Mouse (Mus musculus): ENCODE results near the gene Adamts6. TPM values are rescaled to one million over a fixed set of nuclear protein-coding genes. Genes with fewer than 3 reads are reported as not detected.

The Adamts6 gene
- total RNA-seq, 4 experiments from 2014 or later = 3.8 to 4.9 (median 4.2) TPM

- no peak for DNase-seq (ENCODE audit: low spot score in 2 of 2)
Observed at GRCm38 (mm10) chr13:104460287-104460686, 172.7 kb downstream of the Adamts6 start.

DNA sequence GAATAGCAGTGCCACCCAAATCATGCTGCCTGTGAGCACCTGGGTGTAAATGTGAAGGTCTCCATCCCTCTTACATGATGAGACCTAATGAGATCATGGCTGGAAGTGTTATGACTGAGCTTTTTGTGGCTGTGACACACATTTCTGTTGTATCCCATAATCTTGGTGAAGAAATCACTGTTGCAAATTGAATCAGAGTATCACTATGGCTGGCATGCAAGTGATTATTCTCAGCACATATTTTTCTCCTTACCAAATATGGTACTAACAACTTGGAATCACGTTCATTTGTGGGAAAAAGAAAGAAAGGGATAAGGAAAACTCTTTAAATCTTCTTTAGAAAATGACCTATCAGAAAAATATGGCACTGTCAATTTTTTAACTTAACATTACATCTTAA, 180.4 kb downstream of the Adamts6 start:
- DNase-seq (ENCODE audit: low spot score in 2 of 2) = no peak

GRCm38 (mm10) chr13:104476285-104476956, 188.8 kb downstream of the Adamts6 start:
- DNase-seq (ENCODE audit: low spot score in 2 of 2) = no peak

- DNase-seq (ENCODE audit: low spot score in 2 of 2) = no peak
Observed at GRCm38 (mm10) chr13:104482426-104483089, 194.9 kb downstream of the Adamts6 start.

GRCm38 (mm10) chr13:104483111-104483722, 195.6 kb downstream of the Adamts6 start:
- no peak for DNase-seq (ENCODE audit: low spot score in 2 of 2)

- no peak for DNase-seq (ENCODE audit: low spot score in 2 of 2)
Observed at GRCm38 (mm10) chr13:104491046-104491811, 203.6 kb downstream of the Adamts6 start.

- DNase-seq (ENCODE audit: low spot score in 2 of 2) = no peak
Observed at GRCm38 (mm10) chr13:104493466-104493993, 205.9 kb downstream of the Adamts6 start.

DNA sequence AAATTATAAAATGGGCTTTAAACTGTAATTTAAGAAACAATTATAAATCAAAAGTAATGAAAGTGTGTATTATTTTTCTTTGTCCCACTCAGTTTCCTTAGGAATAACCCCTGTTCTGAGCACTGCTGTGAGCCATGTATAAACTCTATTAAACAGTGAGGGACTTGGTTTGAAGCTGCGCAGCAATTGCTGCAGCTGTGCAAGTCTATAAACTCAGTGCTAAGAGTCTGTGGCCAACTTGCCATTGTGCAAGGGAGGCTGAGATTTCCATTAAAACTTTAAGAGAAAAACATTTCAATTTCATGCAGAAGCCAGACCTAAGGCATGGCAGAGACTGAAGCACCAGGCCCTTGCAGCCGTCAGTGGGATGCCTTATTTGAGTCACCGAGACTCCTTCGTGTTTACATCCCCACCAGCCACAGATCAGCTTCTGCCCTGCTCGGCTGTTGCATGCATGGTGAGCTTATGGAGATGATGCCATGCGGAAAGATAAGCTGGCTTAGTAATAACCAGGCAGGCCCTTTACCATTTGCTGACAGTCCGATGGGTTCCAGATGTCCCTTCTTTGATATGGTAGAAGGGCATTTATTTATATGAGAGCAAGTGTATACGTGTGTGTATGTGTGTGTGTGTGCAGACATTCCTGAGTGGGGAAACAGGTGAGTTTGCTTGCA, 206.7 kb downstream of the Adamts6 start:
- DNase-seq (ENCODE audit: low spot score in 2 of 2) = no peak

DNA sequence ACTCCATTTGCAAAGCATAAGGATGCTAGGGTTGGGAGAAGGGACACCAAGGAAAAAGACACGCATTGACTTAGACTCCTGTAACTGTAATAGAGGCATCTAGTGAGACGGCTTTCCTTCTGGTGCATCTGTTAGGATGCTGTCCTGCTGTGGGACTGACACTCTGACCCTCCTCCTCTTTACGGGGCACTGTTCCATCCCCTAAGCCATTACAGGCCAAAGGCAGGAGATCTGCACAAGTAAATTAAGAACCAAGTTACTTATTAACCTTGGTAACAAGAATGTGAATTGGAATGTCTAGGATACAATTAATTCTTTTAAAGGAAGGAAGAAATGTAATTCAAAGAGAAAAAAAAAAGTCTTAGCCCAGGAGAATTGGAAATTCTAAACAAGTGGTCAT, 210.0 kb downstream of the Adamts6 start:
- DNase-seq (ENCODE audit: low spot score in 2 of 2) = no peak

DNA sequence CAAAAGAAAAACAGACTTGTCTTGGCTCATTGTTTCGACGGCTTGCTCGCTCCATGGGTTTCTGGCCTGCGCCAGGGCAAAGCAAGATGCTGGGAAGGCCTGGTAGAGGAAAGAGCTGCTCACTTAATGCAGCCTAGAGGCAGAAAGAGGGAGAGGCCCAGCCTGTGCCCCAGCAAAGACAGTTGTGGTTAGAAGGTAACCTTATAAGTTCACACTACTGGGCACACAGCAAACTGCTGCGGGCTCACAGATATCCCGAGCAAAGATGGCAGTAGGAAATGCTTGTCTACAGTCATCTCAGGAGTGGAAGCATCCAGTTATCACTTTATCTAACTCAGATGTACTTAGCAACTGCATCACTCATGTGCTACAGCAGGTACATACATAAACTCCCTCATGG, 211.0 kb downstream of the Adamts6 start:
- no peak for DNase-seq (ENCODE audit: low spot score in 2 of 2)

GRCm38 (mm10) chr13:104499116-104500040, 211.7 kb downstream of the Adamts6 start:
- no peak for DNase-seq (ENCODE audit: low spot score in 2 of 2)

GRCm38 (mm10) chr13:104502406-104502805, 214.8 kb downstream of the Adamts6 start:
- no peak for DNase-seq (ENCODE audit: low spot score in 2 of 2)

- DNase-seq (ENCODE audit: low spot score in 2 of 2) = no peak
Observed at GRCm38 (mm10) chr13:104504043-104504442, 216.4 kb downstream of the Adamts6 start.

- no peak for DNase-seq (ENCODE audit: low spot score in 2 of 2)
Observed at GRCm38 (mm10) chr13:104506165-104506875, 218.7 kb downstream of the Adamts6 start.

- no peak for DNase-seq (ENCODE audit: low spot score in 2 of 2)
Observed at GRCm38 (mm10) chr13:104507671-104508070, 220.0 kb downstream of the Adamts6 start.

DNA sequence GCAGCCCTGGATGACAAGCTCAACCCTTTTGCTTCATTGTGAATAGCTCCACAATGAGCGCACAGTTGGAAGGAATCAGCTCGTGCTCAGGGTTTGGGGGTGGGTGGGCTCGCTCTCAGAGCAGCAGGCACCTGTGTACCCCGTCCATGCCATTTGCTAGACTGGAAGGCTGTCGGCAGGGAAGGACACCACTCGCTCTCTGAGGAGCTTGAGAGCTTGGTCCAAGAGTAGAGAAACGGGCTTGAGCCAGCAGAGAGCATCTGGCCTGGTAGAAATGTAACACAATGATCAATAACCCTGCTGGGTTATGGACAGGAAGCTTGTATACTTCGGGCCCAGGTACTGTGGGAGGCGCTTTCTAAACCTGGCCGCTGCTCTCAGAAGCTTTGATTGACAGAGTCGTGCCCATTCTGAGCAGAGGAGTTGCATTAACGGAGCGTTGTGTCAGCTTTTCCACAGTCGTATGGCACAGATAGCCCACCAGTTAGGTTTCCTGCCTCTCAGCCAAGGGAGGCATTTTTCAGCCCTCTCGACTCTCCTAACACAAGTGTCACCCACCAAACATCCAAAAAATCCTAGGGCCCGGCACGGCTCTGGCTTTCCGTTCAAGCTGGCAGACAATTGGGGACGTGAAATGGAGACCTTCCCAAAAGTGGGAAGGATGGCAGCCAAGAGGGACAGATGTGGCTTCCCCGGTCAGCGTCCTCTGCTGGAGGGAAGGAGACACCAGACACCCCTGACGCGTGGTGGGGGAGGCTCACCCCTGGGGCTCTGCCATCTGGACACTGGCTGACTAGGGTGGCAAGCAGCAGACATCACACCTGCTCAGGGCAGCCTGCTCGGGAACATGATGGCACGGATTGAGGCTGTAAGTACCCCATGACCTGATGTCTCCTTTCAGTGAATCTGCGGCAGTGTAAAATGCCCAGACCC, 222.2 kb downstream of the Adamts6 start:
- no peak for DNase-seq (ENCODE audit: low spot score in 2 of 2)

DNA sequence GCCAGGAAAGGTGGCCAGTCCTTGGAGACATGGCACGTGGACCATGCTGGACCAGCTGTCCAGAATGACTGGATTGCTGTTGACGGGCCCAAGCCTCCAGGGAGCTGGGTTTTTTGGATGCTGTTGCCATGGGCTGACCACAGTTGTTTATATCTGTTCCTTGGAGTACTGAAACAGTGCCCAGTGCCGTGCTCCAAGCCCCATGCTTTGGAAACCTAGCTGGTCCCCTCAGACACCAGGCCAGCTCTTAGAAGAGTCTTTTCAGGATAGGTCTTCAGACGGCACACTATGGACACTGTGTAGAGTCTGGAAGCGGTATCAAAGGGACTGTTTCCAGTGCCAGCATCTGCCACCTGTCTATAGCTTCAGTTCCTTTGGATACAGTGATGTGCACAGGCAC, 223.1 kb downstream of the Adamts6 start:
- no peak for DNase-seq (ENCODE audit: low spot score in 2 of 2)

GRCm38 (mm10) chr13:104515054-104515453, 227.4 kb downstream of the Adamts6 start:
- no peak for DNase-seq (ENCODE audit: low spot score in 2 of 2)
